Mouse (Mus musculus) megakaryocyte-erythroid progenitor cell, adult 5-6 weeks (primary cell): Measurements from ENCODE around the gene Catsperg1. TPM values are rescaled to one million over a fixed set of nuclear protein-coding genes. Genes with fewer than 3 reads are reported as not detected.

Experiments used
- ATAC-seq: replicated peaks from 2 replicates; pipeline ENCODE4 v1.8.0; 2016; ENCODE audit warnings: mild to moderate bottlenecking, inconsistent platforms; ENCODE audit not compliant: severe bottlenecking, poor library complexity, low FRiP score, low TSS enrichment
- total RNA-seq, 2 experiments: library from RNA; stranded (forward) in 1 of 2; stranded (reverse) in 1 of 2; fragments of 200-1000, 215-1000 nt in 1 of 2; fragments of >200 nt in 1 of 2; fragmentation: Nextera tagmentation in 1 of 2; gene quantifications; 2 replicates each; pipeline ENCODE4 v1.2.3; 2014 to 2017

The Catsperg1 gene
- total RNA-seq, 2 experiments from 2014 or later: 0.66 TPM; not detected in 1

DNA sequence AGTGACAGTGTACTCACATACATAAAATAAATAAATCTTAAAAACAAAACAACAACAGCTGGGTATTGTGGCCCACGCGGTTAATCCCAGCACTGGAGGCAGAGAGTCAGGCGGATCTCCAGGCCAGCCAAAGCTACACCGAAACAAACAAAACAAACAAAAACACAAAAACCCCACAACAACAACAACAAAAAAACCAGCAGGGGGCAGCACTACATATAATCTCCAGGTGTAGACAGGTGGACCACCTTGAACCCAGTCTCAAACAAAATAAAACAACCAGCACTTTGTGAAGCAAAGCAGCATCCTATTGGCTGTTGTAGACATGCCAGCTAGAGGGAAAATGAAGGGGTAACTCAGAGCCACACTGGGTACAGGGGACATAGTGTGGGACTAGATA, 35.7 kb downstream of the Catsperg1 start:
- no peak for ATAC-seq

DNA sequence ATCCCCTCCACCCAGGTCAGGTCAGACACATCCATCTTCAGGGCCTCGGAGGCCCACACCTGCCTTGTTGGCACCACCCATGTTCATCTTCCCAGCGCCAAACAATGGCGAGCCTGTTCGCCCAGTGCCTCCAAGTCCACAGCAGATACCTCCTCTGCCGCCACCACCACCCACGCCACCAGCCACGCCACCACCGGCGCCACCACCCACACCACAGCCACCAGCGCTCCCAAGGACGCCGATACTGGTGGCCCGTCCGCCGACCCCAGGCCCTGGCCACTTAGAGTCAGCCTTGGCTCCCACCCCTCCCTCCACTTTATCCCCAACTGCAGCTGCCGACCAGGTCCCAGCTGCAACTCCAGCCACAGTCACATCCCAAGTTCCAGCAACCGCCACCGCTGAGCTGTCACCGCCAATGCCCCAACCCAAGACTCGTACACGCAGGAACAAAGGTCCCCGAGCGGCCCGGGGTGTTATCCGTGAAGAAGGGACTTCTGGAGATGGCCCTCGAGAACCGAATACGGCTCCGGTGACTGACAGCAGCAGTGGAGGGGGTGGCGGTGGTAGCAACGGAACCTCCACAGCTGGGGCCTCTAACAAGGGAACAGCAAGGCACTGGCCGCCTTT, 41.3 kb downstream of the Catsperg1 start:
- ATAC-seq: no peak

DNA sequence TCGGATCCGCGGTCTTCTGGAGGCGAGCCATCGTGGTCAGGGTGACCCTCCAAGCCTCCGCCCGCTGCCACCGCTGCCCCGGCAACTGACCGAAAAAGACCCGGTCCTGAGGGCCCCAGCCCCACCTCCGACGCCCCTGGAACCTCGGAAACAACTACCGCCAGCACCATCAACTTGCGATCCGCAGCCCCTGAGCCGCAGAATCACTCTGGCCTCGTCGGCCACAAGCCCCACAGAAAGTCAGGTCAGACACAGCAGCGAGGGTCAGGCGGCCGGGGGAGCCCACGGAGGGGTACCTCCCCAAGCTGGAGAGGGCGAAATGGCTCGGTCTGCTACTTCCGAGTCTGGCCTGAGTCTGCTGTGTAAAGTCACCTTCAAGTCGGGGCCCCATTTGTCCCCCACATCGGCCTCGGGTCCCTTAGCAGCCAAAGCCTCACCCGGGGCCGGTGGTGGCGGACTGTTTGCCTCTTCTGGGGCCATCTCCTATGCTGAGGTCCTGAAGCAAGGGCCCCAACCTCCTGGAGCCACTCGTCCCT, 42.2 kb downstream of the Catsperg1 start:
- no peak for ATAC-seq

DNA sequence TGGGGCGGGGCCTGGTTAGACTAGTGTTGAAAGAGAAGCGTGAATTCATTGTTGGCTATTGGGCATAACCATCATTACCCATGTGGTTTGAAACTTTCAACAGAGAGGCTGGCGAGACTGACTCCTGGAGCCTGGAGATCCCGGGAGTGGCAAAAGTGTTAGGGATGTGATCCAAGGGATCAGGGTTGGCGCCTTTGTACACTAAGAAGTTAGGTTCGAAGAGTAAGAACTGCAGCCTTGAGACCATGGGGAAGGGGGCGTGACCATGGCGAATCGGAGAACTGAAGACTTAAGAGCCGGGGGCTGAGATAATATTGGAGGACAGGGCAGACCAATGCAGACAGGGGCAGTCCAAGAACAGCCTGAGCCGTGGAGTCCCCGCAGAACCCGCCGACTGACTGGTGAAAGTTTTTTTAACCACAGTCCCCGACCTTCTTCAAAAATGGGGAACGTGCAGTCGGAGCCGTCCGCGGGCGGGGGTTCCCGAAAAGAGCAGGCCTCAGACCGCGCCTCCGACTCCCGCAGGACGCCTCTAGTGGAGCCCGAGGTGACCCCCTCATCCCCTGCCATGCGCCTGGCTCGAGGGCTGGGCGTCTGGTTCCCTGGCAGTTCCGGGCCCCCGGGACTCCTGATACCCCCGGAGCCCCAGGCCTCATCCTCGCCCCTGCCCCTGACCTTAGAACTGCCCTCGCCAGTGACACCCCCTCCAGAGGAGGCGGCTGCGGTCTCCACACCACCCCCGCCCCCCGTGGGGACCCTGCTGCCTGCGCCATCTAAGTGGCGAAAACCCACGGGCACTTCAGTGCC, 42.9 kb downstream of the Catsperg1 start:
- ATAC-seq: no peak

DNA sequence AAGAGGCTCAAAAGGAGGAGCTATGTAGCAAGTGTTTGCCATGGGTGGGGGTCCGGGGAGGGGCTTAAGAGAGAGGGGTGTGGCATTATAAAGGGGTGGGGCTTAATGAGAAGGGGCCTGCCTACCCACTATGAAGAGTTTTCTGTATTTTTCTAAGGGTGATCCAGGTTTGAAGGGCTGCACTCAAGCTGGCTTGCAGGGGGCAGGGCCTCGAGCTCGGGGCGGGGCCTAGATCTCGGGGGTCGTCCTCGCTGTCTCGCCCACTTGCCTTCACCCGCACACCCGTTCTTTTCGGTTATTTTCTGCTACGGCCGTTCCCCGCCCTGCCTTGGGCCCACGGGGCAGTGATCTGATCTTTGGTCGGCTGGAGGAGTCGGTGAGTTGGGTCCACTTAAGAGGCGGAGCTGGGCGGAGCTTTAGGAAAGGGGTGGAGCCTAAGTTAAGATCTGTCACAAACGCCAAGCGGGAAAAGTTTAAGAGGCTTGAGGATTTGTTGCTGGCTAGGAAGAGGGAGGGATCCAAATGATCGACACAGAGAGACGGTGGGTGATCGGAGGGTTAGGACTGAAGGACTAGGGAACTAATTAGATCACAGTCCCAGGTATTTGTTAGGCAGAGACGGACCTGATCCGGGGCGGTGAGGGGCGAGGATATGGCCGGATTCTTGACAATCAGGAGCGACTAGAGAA, 43.6 kb downstream of the Catsperg1 start, which contains the start of the genes Ggn and Spred3:
TSS of gene Ggn (plus strand) at position 145 of the 689 bp plus-strand sequence.
TSS of gene Spred3 (minus strand) at position 346 of the 689 bp plus-strand sequence.
- ATAC-seq: peak; percentile 75

- ATAC-seq: peak; percentile 9; the same call in 1 of the 2 replicates
Measured at GRCm38 (mm10) chr7:29169231-29170065, 44.4 kb downstream of the Catsperg1 start.

DNA sequence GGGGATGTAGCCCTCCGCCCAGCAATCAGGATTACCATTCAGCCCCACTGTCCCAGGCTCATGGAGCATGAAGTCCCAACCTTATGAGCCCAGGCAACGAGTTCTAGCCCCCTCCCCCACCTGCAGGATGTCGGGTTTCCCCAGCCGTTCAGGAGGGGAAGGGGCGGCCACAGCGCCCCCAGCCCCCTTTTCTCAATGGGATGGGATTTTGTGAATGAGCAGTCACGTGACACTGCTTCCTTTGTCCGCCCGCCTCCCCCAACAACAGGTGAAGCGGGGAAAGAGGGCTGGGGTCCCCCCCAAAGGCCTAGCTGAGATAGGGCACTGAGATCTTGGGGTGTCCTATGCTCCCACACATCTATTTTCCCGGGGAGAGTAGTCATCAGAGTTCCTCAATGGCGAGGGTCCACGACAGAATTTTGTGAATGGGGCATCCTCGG, 45.0 kb downstream of the Catsperg1 start:
- no peak for ATAC-seq

GRCm38 (mm10) chr7:29168121-29168695, 45.6 kb downstream of the Catsperg1 start:
- no peak for ATAC-seq

- no peak for ATAC-seq
Measured at GRCm38 (mm10) chr7:29167656-29168055, 46.2 kb downstream of the Catsperg1 start.

DNA sequence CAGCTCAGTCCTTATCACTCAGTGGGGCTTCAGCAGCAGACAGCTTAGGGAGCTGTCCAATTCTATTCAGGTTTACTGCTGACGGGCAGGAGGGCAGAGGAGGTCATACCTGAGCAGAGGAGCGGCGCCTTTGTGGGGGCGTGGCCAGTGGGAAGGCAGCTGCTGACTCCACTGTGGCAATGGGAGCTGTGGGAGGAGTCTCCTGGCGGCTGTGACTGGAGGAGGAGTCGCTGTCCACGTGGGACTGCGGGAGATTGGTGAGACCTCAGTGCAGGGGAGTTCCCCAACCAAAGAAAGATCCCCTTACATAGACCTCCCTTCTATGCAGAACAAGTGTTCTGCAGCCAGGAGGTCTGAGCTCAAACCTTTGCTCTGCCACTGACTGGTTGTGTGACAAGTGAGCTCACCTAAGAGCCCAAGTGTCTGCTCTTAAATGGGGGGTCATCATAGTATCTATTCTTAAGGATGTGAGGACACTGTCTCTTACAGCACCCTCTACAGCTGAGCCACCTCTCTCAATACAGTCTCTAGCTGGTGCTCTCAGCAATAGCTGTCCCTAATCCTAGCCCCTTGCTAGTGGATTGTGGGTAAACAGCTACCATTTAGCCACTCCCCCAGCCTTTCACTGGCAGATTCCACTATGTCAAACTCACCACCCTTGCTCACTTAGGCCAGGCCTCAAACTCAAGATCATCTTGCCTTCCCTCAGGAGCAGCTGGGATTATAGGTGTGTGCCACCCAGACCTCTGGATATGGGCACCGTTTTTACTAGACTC, 50.9 kb downstream of the Catsperg1 start:
- ATAC-seq: peak; percentile 90

GRCm38 (mm10) chr7:29162294-29162693, 51.5 kb downstream of the Catsperg1 start:
- ATAC-seq: no peak

GRCm38 (mm10) chr7:29158264-29158663, 55.6 kb downstream of the Catsperg1 start:
- no peak for ATAC-seq

GRCm38 (mm10) chr7:29155838-29156782, 57.7 kb downstream of the Catsperg1 start, which contains the start of gene Fam98c:
TSS of gene Fam98c (minus strand) at chr7:29156234.
- ATAC-seq: peak; percentile 89

DNA sequence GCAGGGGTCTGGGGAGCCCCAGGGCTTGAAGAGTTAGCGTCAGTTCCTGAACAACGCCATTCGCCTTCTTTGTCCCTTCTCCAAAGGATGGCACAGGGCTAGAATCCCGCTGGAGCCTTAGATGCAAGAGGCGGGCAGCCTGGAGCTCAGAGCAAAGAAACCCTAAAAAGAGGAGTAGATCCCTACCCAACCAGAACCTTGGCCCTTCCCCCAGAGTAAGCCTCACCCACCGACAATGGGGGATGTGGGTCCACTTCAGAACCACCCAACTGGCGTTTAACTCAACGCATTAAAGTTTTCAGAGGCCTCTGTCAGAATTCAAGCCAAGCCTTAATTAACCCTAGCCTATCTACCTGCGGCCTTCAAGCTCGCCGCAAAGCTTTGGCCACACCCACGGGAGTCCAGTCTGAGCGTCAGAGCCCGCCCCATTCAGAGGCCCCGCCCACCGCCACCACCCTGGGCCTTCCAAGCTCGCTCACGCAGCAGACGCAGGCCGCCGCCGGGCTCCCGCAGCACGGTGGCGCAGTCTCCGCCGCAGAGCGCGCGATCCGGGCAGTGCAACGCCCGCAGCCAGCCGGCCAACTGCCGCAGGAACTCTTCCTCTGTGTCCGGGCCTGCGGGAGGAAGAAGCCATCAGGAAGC, 58.5 kb downstream of the Catsperg1 start:
- peak; percentile 67 for ATAC-seq

DNA sequence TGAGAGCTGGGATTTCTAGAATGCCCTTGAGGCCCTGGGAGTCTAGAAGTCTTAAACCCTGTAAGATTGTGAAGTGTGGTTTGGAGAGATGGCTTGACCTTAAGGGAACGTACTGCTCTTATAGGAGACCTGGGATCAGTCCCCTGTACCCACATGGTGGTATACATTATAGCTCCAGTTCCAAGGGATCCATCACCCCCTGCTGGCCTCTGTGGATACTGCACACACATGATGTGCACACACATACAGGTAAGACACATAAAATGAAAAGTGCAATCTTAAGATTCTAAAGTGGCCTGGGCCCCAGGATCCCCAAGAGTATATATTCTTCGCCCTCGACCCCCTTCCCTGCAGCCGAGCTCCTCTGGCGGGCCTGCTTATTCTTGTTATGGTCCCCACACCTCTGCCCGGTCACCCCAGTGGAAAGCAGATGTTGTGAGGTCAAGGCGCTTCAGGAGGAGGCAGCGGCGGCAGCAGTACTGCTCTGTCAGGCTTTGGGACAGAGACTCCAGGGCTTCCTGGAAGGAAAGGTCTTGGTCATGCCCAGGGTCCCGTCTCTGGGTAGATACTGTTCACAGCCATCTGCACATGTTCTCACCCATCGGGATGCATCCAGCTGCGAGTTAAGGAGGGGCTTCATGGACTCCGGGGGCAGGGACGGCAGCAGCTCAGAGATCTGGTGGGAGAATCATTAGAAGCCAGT, 59.7 kb downstream of the Catsperg1 start:
- no peak for ATAC-seq

GRCm38 (mm10) chr7:29151486-29151885, 62.3 kb downstream of the Catsperg1 start:
- ATAC-seq: no peak
